Mouse (Mus musculus): ENCODE data around the gene Tdrd6. TPM values are rescaled to one million over a fixed set of nuclear protein-coding genes. Genes with fewer than 3 reads are reported as not detected.
A peak's percentile ranks its signal among the peaks of the same experiment; 100 is the strongest.

The Tdrd6 gene
- polyA plus RNA-seq, 1 experiment from 2014 or later: 0.04 TPM

DNA sequence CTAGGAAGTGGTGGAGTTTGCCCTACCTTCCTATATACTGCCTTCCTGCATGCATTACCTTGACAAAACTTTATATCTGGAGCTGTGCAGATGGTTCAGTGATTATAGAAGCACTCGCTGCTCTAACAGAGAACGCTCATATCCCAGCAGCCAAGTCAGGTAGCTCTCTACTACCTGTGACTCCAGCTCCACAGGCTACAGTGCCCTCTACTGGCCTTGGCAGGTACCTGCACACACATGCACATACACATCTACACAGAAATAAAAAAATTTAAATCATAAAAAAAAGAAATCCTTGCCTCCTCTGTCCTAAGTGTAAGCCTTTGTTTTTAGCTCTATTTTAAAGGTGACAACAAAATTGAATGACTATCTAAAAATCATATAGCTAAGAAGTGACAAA is 32.4 kb downstream of the Tdrd6 start:
- H3K36me3 ChIP-seq (ENCODE audit: control insufficient read depth, insufficient read depth, low read length): no peaks in the 10 kb centered on the region
- H3K9me3 ChIP-seq (ENCODE audit: control insufficient read depth, low read length): no peaks in the 10 kb centered on the region
- ATAC-seq (ENCODE audit: low read depth) (no peak), DNase-seq (ENCODE audit: low spot score) (no peak)
- no peaks in the 10 kb centered on the region for H3K4me1 ChIP-seq (ENCODE audit: control insufficient read depth, insufficient read depth, low read length)
- H3K9ac ChIP-seq (ENCODE audit: low read depth, low read length): no peak overlapping the region
- no peak overlapping the region for H3K27ac ChIP-seq (replicated peaks; ENCODE audit: low read depth, low read length)
- 93% methylated on average over 2 of the region's 2 CpGs for WGBS
- H3K4me3 ChIP-seq (ENCODE audit: low read depth, low read length): no peak overlapping the region
- no peak overlapping the region for H3K4me2 ChIP-seq (ENCODE audit: low read depth, low read length)
- no peaks in the 10 kb centered on the region for H3K27me3 ChIP-seq (replicated peaks; ENCODE audit: control insufficient read depth, insufficient read depth, low read length)

DNA sequence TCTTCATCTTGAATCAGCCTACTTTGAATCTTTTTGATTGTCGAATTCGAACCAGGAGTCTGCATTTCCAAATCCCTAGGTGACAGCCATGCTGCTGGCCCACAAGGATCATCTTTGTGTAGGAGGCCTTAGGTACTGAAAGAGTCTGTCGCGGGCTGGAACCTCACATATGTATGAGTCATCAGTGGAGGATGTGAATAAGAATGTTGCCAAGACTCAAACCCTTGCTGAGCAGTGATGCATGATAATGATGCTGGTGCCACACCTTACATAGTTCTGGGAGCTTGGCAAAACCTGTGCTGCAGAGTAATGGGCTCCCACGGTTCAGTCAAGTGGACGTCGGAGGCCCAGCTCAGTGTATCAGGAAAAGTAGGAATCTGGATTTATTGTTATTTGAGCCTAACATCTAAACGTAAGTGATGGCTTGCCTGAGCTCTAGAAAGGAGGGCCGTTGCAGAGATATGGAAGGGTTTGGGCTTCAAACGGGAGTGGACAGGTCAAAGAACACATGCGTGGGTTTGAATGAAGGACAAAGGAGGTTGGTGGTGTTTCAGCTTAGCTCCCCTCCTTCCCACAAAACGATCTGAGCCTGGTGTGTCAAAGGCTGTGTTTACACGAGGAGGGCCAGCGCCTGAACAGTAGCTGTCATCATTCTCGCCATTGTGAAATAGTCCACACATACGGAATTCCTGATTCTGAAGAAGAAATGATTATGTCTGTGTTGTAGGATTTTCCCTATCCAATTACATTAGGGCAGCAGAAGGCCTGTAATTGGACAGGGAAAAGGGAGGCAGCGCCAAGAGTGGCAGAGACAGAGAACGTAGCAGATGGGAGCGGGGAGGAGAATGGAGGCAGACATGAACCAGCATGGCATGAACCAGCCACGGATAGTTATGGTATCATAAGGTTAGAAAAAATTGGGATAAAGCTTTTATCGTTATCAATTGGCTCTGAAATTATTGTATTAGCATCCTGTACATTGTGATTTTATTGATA is 37.5 kb downstream of the Tdrd6 start:
- Histone ChIP-seq H3K27me3 (replicated peaks; ENCODE audit: control insufficient read depth, insufficient read depth, low read length) (no peaks in the 10 kb centered on the region), H3K4me2 (ENCODE audit: low read depth, low read length) (no peak overlapping the region), H3K9ac (ENCODE audit: low read depth, low read length) (no peak overlapping the region), H3K4me3 (ENCODE audit: low read depth, low read length) (no peak overlapping the region), H3K27ac (replicated peaks; ENCODE audit: low read depth, low read length) (no peak overlapping the region), H3K36me3 (ENCODE audit: control insufficient read depth, insufficient read depth, low read length) (no peaks in the 10 kb centered on the region), H3K4me1 (ENCODE audit: control insufficient read depth, insufficient read depth, low read length) (no peaks in the 10 kb centered on the region), H3K9me3 (ENCODE audit: control insufficient read depth, low read length) (no peaks in the 10 kb centered on the region)
- ATAC-seq (ENCODE audit: low read depth): no peak
- DNase-seq (ENCODE audit: low spot score): no peak
- WGBS: 84% methylated on average over 21 of the region's 21 CpGs

DNA sequence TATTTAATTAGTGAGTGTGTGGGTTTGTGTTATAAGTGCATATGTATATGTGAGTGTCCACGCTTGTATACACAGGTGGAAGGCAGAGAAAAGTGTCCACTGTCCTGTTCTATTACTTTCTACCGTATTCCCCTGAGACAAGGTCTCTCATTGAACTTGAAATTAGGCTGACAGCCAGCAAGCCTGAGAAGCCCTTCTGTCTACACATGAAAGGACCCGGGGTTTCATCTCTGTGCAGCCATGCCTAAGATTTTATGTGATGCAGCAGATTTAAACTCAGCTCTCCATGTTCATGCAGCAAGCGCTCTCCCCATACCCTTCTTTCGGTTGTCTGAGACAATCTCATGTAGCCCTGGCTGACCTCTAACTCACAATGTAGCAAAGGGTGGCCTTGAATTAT is 39.6 kb downstream of the Tdrd6 start:
- Histone ChIP-seq H3K9me3 (ENCODE audit: control insufficient read depth, low read length) (no peaks in the 10 kb centered on the region), H3K27me3 (replicated peaks; ENCODE audit: control insufficient read depth, insufficient read depth, low read length) (no peaks in the 10 kb centered on the region), H3K9ac (ENCODE audit: low read depth, low read length) (no peak overlapping the region), H3K27ac (replicated peaks; ENCODE audit: low read depth, low read length) (no peak overlapping the region), H3K4me1 (ENCODE audit: control insufficient read depth, insufficient read depth, low read length) (no peaks in the 10 kb centered on the region), H3K4me3 (ENCODE audit: low read depth, low read length) (no peak overlapping the region), H3K4me2 (ENCODE audit: low read depth, low read length) (no peak overlapping the region), H3K36me3 (ENCODE audit: control insufficient read depth, insufficient read depth, low read length) (no peaks in the 10 kb centered on the region)
- no peak for ATAC-seq (ENCODE audit: low read depth)
- no peak for DNase-seq (ENCODE audit: low spot score)
- WGBS: 88% methylated on average over 5 of the region's 5 CpGs

DNA sequence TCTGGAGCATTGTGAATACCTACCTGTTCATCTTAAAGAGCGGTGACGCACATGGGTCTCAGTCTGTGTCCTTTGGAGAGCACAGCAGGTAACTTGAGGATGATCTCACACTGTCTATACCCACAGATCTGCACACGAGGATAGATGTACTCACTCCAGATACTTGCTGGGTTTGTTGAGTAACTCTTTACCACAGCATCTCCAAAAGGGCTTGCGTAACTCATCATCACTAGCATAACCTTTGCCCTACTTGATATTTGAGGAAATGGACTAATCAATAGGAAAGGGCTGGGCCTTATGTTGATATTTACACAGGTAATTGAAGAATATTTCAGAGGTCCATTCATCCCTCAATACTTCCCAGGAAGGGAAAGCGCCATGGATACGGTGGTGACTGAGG is 40.3 kb downstream of the Tdrd6 start:
- H3K4me1 ChIP-seq (ENCODE audit: control insufficient read depth, insufficient read depth, low read length): no peaks in the 10 kb centered on the region
- DNase-seq (ENCODE audit: low spot score) (no peak), ATAC-seq (ENCODE audit: low read depth) (no peak)
- H3K9me3 ChIP-seq (ENCODE audit: control insufficient read depth, low read length): no peaks in the 10 kb centered on the region
- no peak overlapping the region for H3K4me2 ChIP-seq (ENCODE audit: low read depth, low read length)
- no peak overlapping the region for H3K4me3 ChIP-seq (ENCODE audit: low read depth, low read length)
- no peaks in the 10 kb centered on the region for H3K36me3 ChIP-seq (ENCODE audit: control insufficient read depth, insufficient read depth, low read length)
- H3K27me3 ChIP-seq (replicated peaks; ENCODE audit: control insufficient read depth, insufficient read depth, low read length): no peaks in the 10 kb centered on the region
- no peak overlapping the region for H3K27ac ChIP-seq (replicated peaks; ENCODE audit: low read depth, low read length)
- H3K9ac ChIP-seq (ENCODE audit: low read depth, low read length): no peak overlapping the region
- 91% methylated on average over 6 of the region's 6 CpGs for WGBS

DNA sequence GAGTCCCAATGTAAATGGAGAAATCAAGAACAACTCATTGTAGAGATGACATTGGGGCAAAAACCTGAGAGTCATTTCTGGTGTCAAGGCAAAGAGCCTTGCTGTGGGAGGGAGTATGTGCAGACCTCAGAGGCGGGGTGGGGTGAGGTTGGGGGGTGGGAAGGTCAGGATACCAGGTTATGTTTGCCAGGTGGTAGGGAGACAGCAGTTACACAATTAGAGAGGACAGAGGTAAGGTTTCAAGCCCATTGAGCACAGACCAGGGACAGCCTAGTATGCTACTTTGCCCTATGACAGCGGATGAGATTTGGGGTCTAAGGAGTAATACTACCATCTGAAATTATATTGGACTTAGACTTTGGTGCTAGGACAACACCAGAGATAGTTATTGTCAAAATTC is 42.8 kb downstream of the Tdrd6 start:
- Histone ChIP-seq H3K9ac (ENCODE audit: low read depth, low read length) (no peak overlapping the region), H3K9me3 (ENCODE audit: control insufficient read depth, low read length) (no peaks in the 10 kb centered on the region), H3K36me3 (ENCODE audit: control insufficient read depth, insufficient read depth, low read length) (no peaks in the 10 kb centered on the region), H3K4me3 (ENCODE audit: low read depth, low read length) (no peak overlapping the region), H3K4me1 (ENCODE audit: control insufficient read depth, insufficient read depth, low read length) (no peaks in the 10 kb centered on the region), H3K4me2 (ENCODE audit: low read depth, low read length) (no peak overlapping the region), H3K27ac (replicated peaks; ENCODE audit: low read depth, low read length) (no peak overlapping the region), H3K27me3 (replicated peaks; ENCODE audit: control insufficient read depth, insufficient read depth, low read length) (no peaks in the 10 kb centered on the region)
- DNase-seq (ENCODE audit: low spot score) (no peak), ATAC-seq (ENCODE audit: low read depth) (no peak)
- 90% methylated on average over 2 of the region's 2 CpGs for WGBS

DNA sequence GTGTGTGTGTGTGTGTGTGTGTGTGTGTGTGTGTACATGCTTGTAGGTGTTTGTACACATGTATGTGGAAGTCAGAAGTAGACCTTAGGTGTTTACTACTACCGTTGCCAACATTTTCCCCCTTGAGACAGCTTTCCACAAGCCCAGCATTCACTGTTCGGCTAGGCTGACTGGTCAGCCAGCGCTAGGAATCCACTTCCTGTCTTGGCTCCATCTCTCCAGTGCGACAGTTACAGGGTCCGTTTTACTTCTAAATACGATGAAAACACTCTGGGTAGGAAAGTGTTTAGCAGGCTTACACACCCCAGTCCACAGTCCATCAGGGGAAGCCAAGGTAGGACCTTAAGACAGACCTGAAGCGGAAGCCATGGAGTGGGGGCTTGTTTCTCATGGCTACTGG is 45.3 kb downstream of the Tdrd6 start:
- Histone ChIP-seq H3K36me3 (ENCODE audit: control insufficient read depth, insufficient read depth, low read length) (no peaks in the 10 kb centered on the region), H3K4me3 (ENCODE audit: low read depth, low read length) (no peak overlapping the region), H3K9ac (ENCODE audit: low read depth, low read length) (no peak overlapping the region), H3K9me3 (ENCODE audit: control insufficient read depth, low read length) (no peaks in the 10 kb centered on the region), H3K4me1 (ENCODE audit: control insufficient read depth, insufficient read depth, low read length) (peaks cover 16% of the 10 kb centered on the region), H3K27ac (replicated peaks; ENCODE audit: low read depth, low read length) (no peak overlapping the region), H3K4me2 (ENCODE audit: low read depth, low read length) (no peak overlapping the region), H3K27me3 (replicated peaks; ENCODE audit: control insufficient read depth, insufficient read depth, low read length) (no peaks in the 10 kb centered on the region)
- peak; percentile 22 for DNase-seq (ENCODE audit: low spot score)
- 59% methylated on average over 7 of the region's 7 CpGs for WGBS
- no peak for ATAC-seq (ENCODE audit: low read depth)

DNA sequence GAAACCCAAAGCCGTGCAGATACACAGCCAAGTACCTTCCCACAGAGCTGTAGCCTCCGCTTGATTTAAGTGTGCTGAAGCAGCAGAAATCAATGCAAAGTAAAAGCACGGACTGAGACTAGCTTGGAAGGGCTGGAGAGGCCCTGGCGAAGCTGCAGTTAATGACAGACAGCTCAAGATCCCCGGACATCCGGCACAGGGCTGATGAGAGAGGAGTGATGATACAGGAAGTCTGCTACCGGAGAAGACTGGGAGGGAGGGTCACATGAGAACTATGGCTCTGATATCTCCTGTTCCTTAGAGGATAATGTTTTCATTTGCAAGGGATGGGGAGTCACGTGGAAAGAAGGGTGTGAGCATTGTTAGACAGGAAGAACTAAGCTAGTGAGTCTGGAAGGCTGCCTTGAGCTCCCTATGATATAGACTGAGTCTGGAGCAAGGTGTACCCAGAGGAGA is 49.1 kb downstream of the Tdrd6 start:
- H3K27me3 ChIP-seq (replicated peaks; ENCODE audit: control insufficient read depth, insufficient read depth, low read length): no peaks in the 10 kb centered on the region
- peak; percentile 83 for ATAC-seq (ENCODE audit: low read depth)
- 10% methylated on average over 8 of the region's 8 CpGs for WGBS
- H3K4me2 ChIP-seq (ENCODE audit: low read depth, low read length): peak overlapping the region; percentile 31
- no peaks in the 10 kb centered on the region for H3K36me3 ChIP-seq (ENCODE audit: control insufficient read depth, insufficient read depth, low read length)
- H3K27ac ChIP-seq (replicated peaks; ENCODE audit: low read depth, low read length): peak overlapping the region; percentile 56
- H3K4me1 ChIP-seq (ENCODE audit: control insufficient read depth, insufficient read depth, low read length): peaks cover 16% of the 10 kb centered on the region
- H3K9ac ChIP-seq (ENCODE audit: low read depth, low read length): peak overlapping the region; percentile 48; the same call in 1 of the 2 replicates
- peak; percentile 74 for DNase-seq (ENCODE audit: low spot score)
- H3K9me3 ChIP-seq (ENCODE audit: control insufficient read depth, low read length): no peaks in the 10 kb centered on the region
- H3K4me3 ChIP-seq (ENCODE audit: low read depth, low read length): peak overlapping the region; percentile 1; the same call in 1 of the 2 replicates

DNA sequence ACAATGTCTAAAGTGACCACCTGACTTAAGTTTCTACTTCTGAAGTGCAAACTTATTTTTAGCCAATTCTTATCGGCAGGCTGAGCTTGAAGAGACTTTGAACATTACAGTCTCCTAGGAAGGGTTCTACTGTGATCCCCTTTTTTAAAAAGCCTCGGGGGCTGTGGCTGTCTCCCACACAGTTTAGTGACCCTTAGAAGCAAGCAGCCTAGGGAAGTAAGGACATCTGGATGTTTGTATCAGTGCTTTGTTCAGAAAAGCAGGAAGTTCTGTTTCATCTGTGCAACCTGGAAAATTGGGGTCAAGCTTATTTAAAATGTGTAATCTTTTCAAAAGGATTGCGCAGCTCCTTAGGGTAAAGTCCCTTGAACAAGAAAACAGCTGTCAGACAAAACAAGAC is 49.6 kb downstream of the Tdrd6 start:
- WGBS: 4% methylated on average over 3 of the region's 3 CpGs
- H3K27me3 ChIP-seq (replicated peaks; ENCODE audit: control insufficient read depth, insufficient read depth, low read length): no peaks in the 10 kb centered on the region
- H3K4me2 ChIP-seq (ENCODE audit: low read depth, low read length): peak overlapping the region; percentile 31
- H3K36me3 ChIP-seq (ENCODE audit: control insufficient read depth, insufficient read depth, low read length): no peaks in the 10 kb centered on the region
- peak; percentile 29 for DNase-seq (ENCODE audit: low spot score)
- peak; percentile 12; the same call in 1 of the 2 replicates for ATAC-seq (ENCODE audit: low read depth)
- peak overlapping the region; percentile 48; the same call in 1 of the 2 replicates for H3K9ac ChIP-seq (ENCODE audit: low read depth, low read length)
- peak overlapping the region; percentile 56; the same call in 1 of the 2 replicates for H3K27ac ChIP-seq (replicated peaks; ENCODE audit: low read depth, low read length)
- no peaks in the 10 kb centered on the region for H3K9me3 ChIP-seq (ENCODE audit: control insufficient read depth, low read length)
- peaks cover 16% of the 10 kb centered on the region for H3K4me1 ChIP-seq (ENCODE audit: control insufficient read depth, insufficient read depth, low read length)
- H3K4me3 ChIP-seq (ENCODE audit: low read depth, low read length): no peak overlapping the region
